In the genomic region with DNA sequence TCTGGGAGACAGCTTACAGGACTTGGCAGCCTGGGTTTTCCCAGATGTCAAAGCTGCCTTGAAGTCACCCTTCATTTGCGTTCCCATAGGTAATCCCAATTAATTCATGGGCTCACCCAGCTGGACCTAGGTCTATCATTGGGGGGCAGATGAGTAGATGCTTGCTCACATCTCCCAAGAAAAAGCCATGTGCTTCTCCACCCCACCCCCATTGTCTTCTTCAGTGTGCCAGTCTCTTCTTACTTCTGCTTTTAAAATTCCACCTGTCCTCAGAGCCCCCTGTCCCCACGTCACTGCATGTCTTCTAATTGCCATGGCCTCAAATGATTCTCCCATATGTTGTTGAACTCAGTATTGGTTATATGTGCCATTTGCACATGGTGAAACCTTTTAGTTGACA, we compare ENCODE assay signal across 16 mouse cellular contexts.
"Had no signal": no experiment of that assay in that cellular context is flagged by ENCODE, and none has a peak within 500 bp of the region (broad histone marks: within the 10 kb centered on the region; RNA-seq: fewer than 3 reads in every experiment).

No protein-coding gene starts in this region.

- H3K36me3 ChIP-seq: neural tube, embryonic 13.5 days; neural tube, embryonic 15.5 days; stomach, embryonic 15.5 days had no signal

- H3K4me1 ChIP-seq: neural tube, embryonic 13.5 days; neural tube, embryonic 15.5 days; stomach, embryonic 15.5 days had no signal

- H3K4me3 ChIP-seq: neural tube, embryonic 13.5 days; neural tube, embryonic 15.5 days; stomach, embryonic 15.5 days had no signal

- DNase-seq: retina, postnatal 1 day; right cerebral cortex, adult 18-20 months; right cerebral cortex, postnatal 14 days; right cerebral cortex, postnatal 25 days; right cerebral cortex, postnatal 4 days; spleen, adult 18-20 months; thymus, adult 18-20 months; thymus, adult 2 months; thymus, postnatal 14 days; thymus, postnatal 25 days; thymus, postnatal 36 days; thymus, postnatal 4 days had no signal

- H3K9me3 ChIP-seq: neural tube, embryonic 13.5 days; neural tube, embryonic 15.5 days; stomach, embryonic 15.5 days had no signal

- H3K27me3 ChIP-seq: neural tube, embryonic 13.5 days; neural tube, embryonic 15.5 days; stomach, embryonic 15.5 days had no signal

- H3K27ac ChIP-seq: neural tube, embryonic 13.5 days; neural tube, embryonic 15.5 days; stomach, embryonic 15.5 days; stomach, postnatal 0 days had no signal

- H3K9ac ChIP-seq: neural tube, embryonic 13.5 days; neural tube, embryonic 15.5 days; stomach, embryonic 15.5 days had no signal

- H3K4me2 ChIP-seq: neural tube, embryonic 13.5 days; neural tube, embryonic 15.5 days; stomach, embryonic 15.5 days had no signal
